Mouse (Mus musculus): ENCODE measurements around the gene Prdm13.

Prdm13 gene

DNA sequence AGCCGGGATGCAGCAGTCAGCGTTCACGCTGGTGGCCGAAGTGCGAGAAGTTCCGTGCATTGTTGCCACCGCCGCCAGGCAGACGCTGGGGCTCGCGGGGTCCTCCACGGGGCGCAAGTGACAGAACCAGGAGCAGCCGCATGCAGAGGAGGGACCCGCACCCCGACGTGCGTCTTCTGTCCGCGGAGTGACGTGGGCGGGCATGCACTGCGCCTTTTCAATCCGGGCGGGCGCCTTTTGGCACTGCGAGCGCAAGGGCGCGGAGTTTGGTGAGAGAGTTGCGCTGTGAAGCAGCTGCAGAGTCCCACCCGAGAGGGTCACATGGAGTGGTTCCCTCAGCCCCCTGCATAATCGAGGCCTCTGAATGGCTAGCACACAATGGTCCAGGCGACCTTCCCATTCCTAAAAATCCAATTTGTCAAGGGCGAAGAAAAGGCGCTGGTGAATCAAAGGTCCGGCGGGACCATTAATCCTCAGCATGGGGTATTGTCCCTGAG, at the start of gene Prdm13:
Prdm13 (minus strand) TSS at position 369 of the 497 bp plus-strand sequence.
- DNase-seq = peak; percentile 75

DNA sequence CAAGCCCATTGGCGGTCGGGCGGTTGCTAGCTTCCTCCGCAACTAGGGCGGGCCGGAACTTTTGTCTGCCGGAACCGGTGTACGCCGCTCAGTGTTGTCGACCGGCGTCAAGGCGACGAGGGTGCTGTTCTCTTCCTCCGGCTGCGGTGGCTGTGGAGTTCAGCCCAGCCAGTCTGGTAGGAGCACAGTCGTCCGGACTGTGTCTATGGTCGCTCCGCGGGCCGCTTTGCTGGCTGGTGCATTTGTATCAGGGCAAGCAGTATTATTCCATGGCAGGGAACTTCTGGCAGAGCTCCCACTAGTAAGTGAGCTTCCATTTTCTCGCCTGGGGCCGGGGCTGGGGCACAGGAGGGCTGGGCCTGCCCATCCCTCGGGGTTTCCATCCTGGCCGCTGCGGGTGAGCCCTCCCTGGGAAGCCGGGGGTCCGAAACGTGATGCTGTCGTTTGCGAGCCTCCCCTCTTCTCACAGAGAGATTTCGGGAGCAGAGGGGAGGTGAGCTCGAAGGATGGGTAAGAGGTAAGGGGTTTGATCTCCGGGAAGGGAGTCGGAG, 41.9 kb upstream of the Prdm13 start, which contains the start of gene Ccnc:
Ccnc (plus strand) TSS at position 87 of the 551 bp plus-strand sequence.
- peak; percentile 95 for DNase-seq

GRCm38 (mm10) chr4:21726912-21727614, 41.3 kb upstream of the Prdm13 start:
- DNase-seq = peak; percentile 81

DNA sequence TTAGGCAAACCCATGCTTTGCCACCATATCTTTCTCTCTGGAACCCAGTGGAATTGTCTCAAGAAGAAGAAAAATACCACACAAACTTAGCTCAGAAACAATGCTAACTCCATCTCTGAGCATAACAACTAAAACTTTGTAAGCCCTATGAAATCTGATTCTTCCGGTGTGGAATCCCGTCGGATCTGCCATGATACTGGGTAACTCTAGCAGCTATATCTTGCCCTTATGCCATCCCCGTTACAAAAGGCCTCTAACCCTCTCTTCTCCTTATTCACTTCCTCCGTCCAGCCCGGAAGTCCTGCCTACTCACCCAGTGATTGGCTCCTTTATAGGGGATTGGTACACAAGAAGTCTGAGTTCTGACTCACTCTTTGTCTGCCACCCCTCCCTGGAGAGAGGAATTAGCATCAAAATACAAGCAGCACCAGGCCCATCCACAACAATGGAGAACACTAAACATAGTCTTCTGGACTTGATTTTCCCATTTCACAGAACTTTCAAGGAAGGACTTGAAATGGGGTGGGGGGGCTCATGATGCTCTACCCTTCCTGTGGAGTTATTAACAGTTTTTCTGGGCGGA, 37.1 kb upstream of the Prdm13 start:
- DNase-seq = no peak

- peak; percentile 87 for DNase-seq
These were observed 26.4 kb upstream of the Prdm13 start for GRCm38 (mm10) chr4:21712147-21712546.

- DNase-seq = no peak
These were observed 19.3 kb upstream of the Prdm13 start for GRCm38 (mm10) chr4:21705046-21705445.

- peak; percentile 67 for DNase-seq
These were observed 10.0 kb upstream of the Prdm13 start for GRCm38 (mm10) chr4:21695638-21696254.

DNA sequence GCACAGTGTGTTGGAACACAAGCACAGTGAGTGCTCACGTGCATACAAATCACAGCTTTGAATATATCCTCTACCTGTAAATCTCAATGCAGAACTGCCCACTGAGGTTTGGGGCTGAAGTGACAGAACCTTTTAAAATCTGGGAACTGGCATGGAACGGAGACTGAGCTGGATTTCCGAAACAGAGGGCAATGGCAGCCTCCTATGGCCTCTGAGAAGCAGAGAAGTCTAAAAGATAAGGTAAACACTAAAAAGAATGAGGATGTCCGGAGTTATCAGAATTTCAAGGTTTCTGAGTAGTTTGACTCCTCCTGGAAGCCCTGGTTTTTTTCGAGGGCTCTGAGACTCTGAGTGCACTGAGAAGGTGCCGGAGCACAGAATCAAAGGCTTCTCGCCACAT, 4.5 kb upstream of the Prdm13 start:
- no peak for DNase-seq

- DNase-seq = peak; percentile 64
These were observed 3.8 kb upstream of the Prdm13 start for GRCm38 (mm10) chr4:21689492-21689941.

GRCm38 (mm10) chr4:21688703-21689200, 3.0 kb upstream of the Prdm13 start:
- DNase-seq = peak; percentile 84

DNA sequence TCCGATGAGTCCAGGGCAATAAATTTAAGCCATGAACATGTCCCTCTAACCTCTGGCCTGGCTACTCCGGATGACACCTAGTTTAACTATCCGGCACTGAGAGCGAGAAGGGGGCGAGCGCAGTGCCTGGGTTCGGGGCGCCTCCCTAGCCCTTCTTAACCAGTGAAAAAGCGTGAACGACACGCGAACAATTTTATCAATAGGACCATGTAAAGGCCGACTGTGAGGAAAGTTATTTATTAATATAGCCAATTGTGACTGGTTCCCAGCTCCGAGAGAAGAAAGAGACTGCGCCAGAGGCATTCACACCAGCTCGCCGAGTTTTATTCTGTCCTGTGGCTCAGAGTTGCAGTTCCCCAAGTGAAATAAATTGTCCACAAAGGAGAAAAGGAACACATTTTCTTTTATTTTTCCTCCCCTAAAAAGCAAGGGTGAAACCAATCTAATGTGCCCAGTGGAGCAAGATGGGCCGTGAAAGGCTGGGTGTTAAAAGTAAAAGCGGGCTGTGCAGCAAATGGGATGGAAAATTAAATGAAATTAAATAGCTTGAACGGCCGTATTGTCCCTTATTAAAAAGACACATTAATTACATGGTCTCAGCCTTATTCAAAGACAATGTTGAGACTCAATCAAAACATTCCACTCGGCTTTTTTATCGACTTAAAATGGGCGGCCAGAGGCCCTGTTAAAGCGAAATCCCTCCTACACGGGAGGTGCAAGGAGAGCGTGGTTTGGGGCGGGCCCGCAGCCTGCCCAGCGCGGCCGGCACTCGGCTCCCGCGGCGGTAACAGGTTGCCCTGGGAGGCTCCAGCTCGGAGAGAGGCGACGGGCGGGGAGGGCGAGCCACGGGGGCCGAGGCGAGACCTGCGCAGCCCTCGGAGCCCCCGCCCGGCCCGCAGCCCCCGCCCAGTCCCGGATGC, 2.3 kb upstream of the Prdm13 start:
- DNase-seq = peak; percentile 61

GRCm38 (mm10) chr4:21686934-21687333, 1.2 kb upstream of the Prdm13 start:
- DNase-seq = peak; percentile 64

GRCm38 (mm10) chr4:21686416-21686815, 653 bp upstream of the Prdm13 start:
- DNase-seq = no peak

DNA sequence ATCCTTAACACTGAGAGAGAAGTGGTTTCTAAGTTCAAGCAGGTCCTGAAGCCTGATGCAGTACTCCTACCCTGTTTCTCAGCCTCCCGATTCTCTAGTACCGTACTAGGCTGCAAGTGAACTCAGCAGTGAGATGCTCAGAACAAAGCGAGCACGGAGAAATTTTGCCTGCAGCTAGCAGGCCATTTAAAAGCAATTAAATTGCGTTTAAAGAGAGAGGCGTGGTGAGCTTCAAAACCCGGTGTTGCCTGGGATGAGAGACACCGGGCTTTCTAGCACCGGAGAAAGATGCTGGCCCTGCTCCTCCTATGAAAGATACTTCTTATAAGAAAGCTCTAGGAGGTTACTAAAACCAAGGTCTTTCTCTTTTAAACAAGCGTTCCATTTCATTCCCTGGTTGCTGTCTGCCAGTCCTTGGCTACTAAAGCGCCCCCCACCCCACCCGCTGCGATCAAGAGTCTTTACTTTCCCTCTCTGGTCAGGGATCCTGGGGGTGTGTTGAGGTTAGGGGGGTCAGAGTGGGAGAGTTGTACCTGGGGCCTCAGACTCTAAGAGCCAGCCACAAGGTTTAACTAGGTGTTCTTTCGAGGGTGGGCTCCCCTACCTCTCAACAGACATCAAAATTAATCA, 1.3 kb downstream of the Prdm13 start:
- DNase-seq = no peak

DNA sequence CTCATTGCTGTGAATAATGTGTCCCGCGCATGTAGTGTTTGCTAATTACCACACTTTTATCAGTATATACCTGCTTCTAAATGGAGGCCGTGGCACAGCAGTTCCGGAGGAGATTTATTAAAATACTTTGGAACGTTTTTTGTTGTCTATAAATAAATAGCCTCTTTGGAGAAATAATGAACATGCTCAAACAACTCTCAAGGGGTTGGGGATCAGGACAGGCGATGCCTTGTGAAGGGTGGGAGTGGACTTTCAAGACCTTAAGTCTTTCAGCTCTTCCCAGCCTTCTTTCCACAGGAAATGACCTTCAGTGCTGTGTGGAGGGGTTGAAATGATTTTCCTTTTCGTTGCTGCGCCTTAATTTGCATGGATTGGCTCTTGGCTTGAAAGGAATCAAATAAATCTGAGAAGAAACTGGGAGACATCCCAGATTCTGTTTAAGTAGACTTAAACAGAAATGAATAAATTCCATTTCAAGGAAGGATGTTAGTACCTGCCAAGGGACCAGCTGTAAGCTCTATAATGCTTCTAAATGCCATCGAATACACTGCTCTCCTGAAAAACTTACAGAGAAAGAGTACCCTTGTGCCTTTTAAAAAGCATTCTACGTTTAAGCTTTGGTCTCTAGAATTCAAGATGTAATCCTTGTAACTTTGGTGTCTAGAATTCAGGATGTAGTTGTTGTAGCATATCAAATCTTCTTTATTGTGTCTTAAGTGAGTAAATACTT, 3.2 kb downstream of the Prdm13 start:
- DNase-seq = no peak

- no peak for DNase-seq
These were observed 4.8 kb downstream of the Prdm13 start for GRCm38 (mm10) chr4:21680971-21681370.

- peak; percentile 53 for DNase-seq
These were observed 5.9 kb downstream of the Prdm13 start for GRCm38 (mm10) chr4:21679624-21680480.

DNA sequence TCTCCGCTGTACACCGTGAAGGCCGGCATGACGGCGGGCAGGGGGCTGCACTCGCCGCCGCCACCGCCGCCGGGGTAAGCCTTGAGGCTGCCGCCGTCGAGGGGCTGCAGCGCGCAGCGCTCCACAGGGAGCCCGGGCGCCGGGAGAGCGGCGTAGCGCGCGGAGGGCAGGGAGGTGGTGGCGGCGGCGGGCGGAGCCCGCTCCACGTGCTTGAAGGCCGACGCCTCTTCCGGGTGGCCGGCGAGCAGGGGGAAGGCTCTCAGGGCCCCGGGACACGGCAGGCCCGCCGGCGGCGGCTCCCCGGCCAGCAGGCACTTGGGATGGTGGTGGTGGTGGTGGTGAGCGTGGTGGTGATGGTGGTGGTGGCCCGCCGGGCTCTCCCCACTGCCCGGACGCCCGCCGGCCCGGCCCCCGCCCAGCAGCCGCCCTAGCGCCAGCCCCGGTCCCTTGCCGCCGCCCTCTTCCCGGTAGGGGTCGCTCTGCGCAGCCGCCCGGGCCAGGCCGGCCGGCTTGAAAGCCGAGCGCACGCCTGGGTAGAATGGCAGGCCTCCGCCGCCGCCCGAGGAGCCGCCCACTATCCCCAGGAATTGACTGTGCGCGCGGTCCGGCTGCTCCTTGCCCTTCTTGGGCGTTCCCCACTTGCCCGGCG, 6.7 kb downstream of the Prdm13 start:
- DNase-seq = peak; percentile 80

All from retina, postnatal 1 day (tissue).